Mouse (Mus musculus): ENCODE data around the gene Bend3.

Gene Bend3

GRCm38 (mm10) chr10:43527283-43528269 is 48.9 kb downstream of the Bend3 start:
- DNase-seq (ENCODE audit: low read depth), result no peak

- DNase-seq (ENCODE audit: low read depth), result no peak
These were observed 55.8 kb downstream of the Bend3 start for GRCm38 (mm10) chr10:43534382-43534781.

- DNase-seq (ENCODE audit: low read depth), result no peak
These were observed 59.0 kb downstream of the Bend3 start for GRCm38 (mm10) chr10:43537652-43538051.

GRCm38 (mm10) chr10:43538831-43539230 is 60.2 kb downstream of the Bend3 start:
- DNase-seq (ENCODE audit: low read depth), result no peak

- no peak for DNase-seq (ENCODE audit: low read depth)
These were observed 61.2 kb downstream of the Bend3 start for GRCm38 (mm10) chr10:43539746-43540310.

GRCm38 (mm10) chr10:43540442-43541152 is 62.0 kb downstream of the Bend3 start, which contains the start of gene 1700021F05Rik:
1700021F05Rik (minus strand) TSS chr10:43540994.
- DNase-seq (ENCODE audit: low read depth), result peak; percentile 84

GRCm38 (mm10) chr10:43541153-43541544 is 62.5 kb downstream of the Bend3 start:
- no peak for DNase-seq (ENCODE audit: low read depth)

- no peak for DNase-seq (ENCODE audit: low read depth)
These were observed 70.8 kb downstream of the Bend3 start for GRCm38 (mm10) chr10:43549411-43549810.

GRCm38 (mm10) chr10:43550923-43551322 is 72.3 kb downstream of the Bend3 start:
- DNase-seq (ENCODE audit: low read depth), result no peak

GRCm38 (mm10) chr10:43551388-43551787 is 72.8 kb downstream of the Bend3 start:
- DNase-seq (ENCODE audit: low read depth), result no peak

- no peak for DNase-seq (ENCODE audit: low read depth)
These were observed 79.1 kb downstream of the Bend3 start for GRCm38 (mm10) chr10:43557630-43558165.

- DNase-seq (ENCODE audit: low read depth), result no peak
These were observed 80.7 kb downstream of the Bend3 start for GRCm38 (mm10) chr10:43559313-43559712.

- DNase-seq (ENCODE audit: low read depth), result no peak
These were observed 82.1 kb downstream of the Bend3 start for GRCm38 (mm10) chr10:43560765-43561164.

GRCm38 (mm10) chr10:43561311-43561710 is 82.7 kb downstream of the Bend3 start:
- no peak for DNase-seq (ENCODE audit: low read depth)
